Mouse (Mus musculus): ENCODE results near the gene Gm20826.
"Not testable (repeated sequence)": the region's sequence is repeated elsewhere in the genome, so short reads cannot be mapped to it uniquely, and the experiment has no call there.

Gm20826 gene

DNA sequence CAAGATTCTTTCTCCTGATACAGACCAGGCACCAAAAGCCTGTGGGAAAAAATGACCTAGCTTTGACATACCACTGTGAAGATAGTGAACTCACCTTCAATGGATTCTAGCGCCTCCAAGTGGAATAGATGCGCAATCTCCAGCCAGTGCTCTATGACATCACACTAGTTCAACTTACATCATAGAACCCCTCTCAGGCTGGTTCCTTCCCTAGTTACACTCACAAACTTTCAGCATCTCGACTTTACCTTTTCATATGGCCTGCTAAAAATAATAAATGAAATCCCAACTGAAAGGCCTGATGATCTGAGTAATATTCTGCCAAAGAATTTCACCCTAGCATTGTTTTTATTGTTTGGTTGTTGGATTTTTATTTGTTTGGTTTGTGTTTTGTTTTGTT lies at the start of gene Gm20826:
TSS of gene Gm20826 (minus strand) at position 101 of the 400 bp plus-strand sequence.
- not testable (repeated sequence) for DNase-seq

Measured in thymus, postnatal 25 days (tissue).